Mouse (Mus musculus) stomach, postnatal 0 days (tissue): ENCODE measurements at regions not wholly inside any gene's neighbourhood (a gene's known extent, or its start where the extent isn't known, plus 50 kb on each side); places are given as distances from the start of the nearest gene placed in this dataset.

ENCODE experiments used
- CTCF ChIP-seq: IDR thresholded peaks from 2 replicates; pipeline ENCODE4 v1.5.1; 2016; ENCODE audit warnings: antibody characterized with exemption, low read depth, mild to moderate bottlenecking, moderate library complexity
- EP300 ChIP-seq: optimal IDR thresholded peaks from 2 replicates; pipeline ENCODE3; 2016; ENCODE audit warnings: antibody characterized with exemption

- TF ChIP-seq CTCF (no peak), EP300 (no peak)
Observed at GRCm38 (mm10) chr13:25403182-25403795, 133.0 kb upstream of the Nrsn1 start.
